Mouse (Mus musculus): ENCODE results near the gene Traf3ip3.

The Traf3ip3 gene

GRCm38 (mm10) chr1:193160317-193161032 lies 41.0 kb downstream of the Traf3ip3 start:
- no peak for DNase-seq (ENCODE audit: low read depth, low spot score)

- no peak for DNase-seq (ENCODE audit: low read depth, low spot score)
Observed at GRCm38 (mm10) chr1:193159613-193160012, 41.9 kb downstream of the Traf3ip3 start.

- no peak for DNase-seq (ENCODE audit: low read depth, low spot score)
Observed at GRCm38 (mm10) chr1:193159163-193159562, 42.3 kb downstream of the Traf3ip3 start.

GRCm38 (mm10) chr1:193157111-193157492 lies 44.4 kb downstream of the Traf3ip3 start:
- no peak for DNase-seq (ENCODE audit: low read depth, low spot score)

- no peak for DNase-seq (ENCODE audit: low read depth, low spot score)
Observed at GRCm38 (mm10) chr1:193156316-193157110, 45.0 kb downstream of the Traf3ip3 start.

- no peak for DNase-seq (ENCODE audit: low read depth, low spot score)
Observed at GRCm38 (mm10) chr1:193153561-193153960, 47.9 kb downstream of the Traf3ip3 start.

GRCm38 (mm10) chr1:193152872-193153271 lies 48.6 kb downstream of the Traf3ip3 start, which contains the start of gene Irf6:
Gene Irf6, plus strand, starts transcription at chr1:193153111.
- DNase-seq (ENCODE audit: low read depth, low spot score) = no peak

GRCm38 (mm10) chr1:193151134-193151533 lies 50.4 kb downstream of the Traf3ip3 start:
- no peak for DNase-seq (ENCODE audit: low read depth, low spot score)

GRCm38 (mm10) chr1:193149231-193149630 lies 52.3 kb downstream of the Traf3ip3 start:
- DNase-seq (ENCODE audit: low read depth, low spot score) = no peak

- no peak for DNase-seq (ENCODE audit: low read depth, low spot score)
Observed at GRCm38 (mm10) chr1:193146416-193146815, 55.1 kb downstream of the Traf3ip3 start.

GRCm38 (mm10) chr1:193145101-193145500 lies 56.4 kb downstream of the Traf3ip3 start:
- no peak for DNase-seq (ENCODE audit: low read depth, low spot score)

- no peak for DNase-seq (ENCODE audit: low read depth, low spot score)
Observed at GRCm38 (mm10) chr1:193144516-193144915, 57.0 kb downstream of the Traf3ip3 start.

GRCm38 (mm10) chr1:193142517-193143062 lies 58.9 kb downstream of the Traf3ip3 start:
- DNase-seq (ENCODE audit: low read depth, low spot score) = no peak

GRCm38 (mm10) chr1:193141118-193141517 lies 60.4 kb downstream of the Traf3ip3 start:
- no peak for DNase-seq (ENCODE audit: low read depth, low spot score)

GRCm38 (mm10) chr1:193138669-193139068 lies 62.8 kb downstream of the Traf3ip3 start:
- DNase-seq (ENCODE audit: low read depth, low spot score) = no peak

- DNase-seq (ENCODE audit: low read depth, low spot score) = no peak
Observed at GRCm38 (mm10) chr1:193138087-193138486, 63.4 kb downstream of the Traf3ip3 start.

- no peak for DNase-seq (ENCODE audit: low read depth, low spot score)
Observed at GRCm38 (mm10) chr1:193133726-193134125, 67.8 kb downstream of the Traf3ip3 start.

- DNase-seq (ENCODE audit: low read depth, low spot score) = no peak
Observed at GRCm38 (mm10) chr1:193132385-193132784, 69.1 kb downstream of the Traf3ip3 start.

- no peak for DNase-seq (ENCODE audit: low read depth, low spot score)
Observed at GRCm38 (mm10) chr1:193131311-193131948, 70.1 kb downstream of the Traf3ip3 start.

GRCm38 (mm10) chr1:193130839-193131238 lies 70.7 kb downstream of the Traf3ip3 start:
- no peak for DNase-seq (ENCODE audit: low read depth, low spot score)

GRCm38 (mm10) chr1:193130456-193130825 lies 71.1 kb downstream of the Traf3ip3 start:
- DNase-seq (ENCODE audit: low read depth, low spot score) = no peak
